Mouse (Mus musculus) brain, embryonic 14.5 days (tissue): ENCODE data around the gene Rarres2. TPM values are rescaled to one million over a fixed set of nuclear protein-coding genes. Genes with fewer than 3 reads are reported as not detected.
"Not testable (repeated sequence)": the region's sequence is repeated elsewhere in the genome, so short reads cannot be mapped to it uniquely, and the experiment has no call there.

Source experiments
- DNase-seq: peaks from one replicate; pipeline ENCODE4 v3.0.0-alpha.2; 2011; ENCODE audit warnings: low read depth
- CTCF ChIP-seq: fragments of 200-500 bp; IDR thresholded peaks from 2 replicates; pipeline ENCODE4 v1.5.1; 2012; ENCODE audit warnings: inconsistent platforms, mild to moderate bottlenecking, moderate library complexity, borderline replicate concordance; ENCODE audit not compliant: insufficient read depth, insufficient read length; ENCODE audit errors: extremely low read depth
- POLR2A ChIP-seq: fragments of 200-500 bp; IDR thresholded peaks from 2 replicates; pipeline ENCODE4 v1.6.1; 2012; ENCODE audit warnings: mild to moderate bottlenecking, inconsistent platforms, borderline replicate concordance; ENCODE audit not compliant: poor library complexity, insufficient read depth, insufficient read length, severe bottlenecking; ENCODE audit errors: extremely low read depth
- polyA plus RNA-seq: library from polyadenylated mRNA; depleted of rRNA; stranded (reverse); fragments of >200 nt; gene quantifications from 2 replicates; pipeline ENCODE4 v1.2.3, GENCODE M21; 2012; rRNA removed

Rarres2 gene
- polyA plus RNA-seq, 1 experiment, result 3.1 TPM

- no peak for DNase-seq
- TF ChIP-seq POLR2A, result no peak
- TF ChIP-seq CTCF, result no peak
Observed at GRCm38 (mm10) chr6:48534913-48535312, 37.7 kb downstream of the Rarres2 start.

- DNase-seq, result no peak
- no peak for TF ChIP-seq CTCF
- TF ChIP-seq POLR2A, result no peak
Observed at GRCm38 (mm10) chr6:48533475-48533874, 39.1 kb downstream of the Rarres2 start.

GRCm38 (mm10) chr6:48530862-48531261 is 41.7 kb downstream of the Rarres2 start:
- DNase-seq, result no peak
- TF ChIP-seq POLR2A, result no peak
- no peak for TF ChIP-seq CTCF

- no peak for DNase-seq
- TF ChIP-seq POLR2A, result no peak
- no peak for TF ChIP-seq CTCF
Observed at GRCm38 (mm10) chr6:48529871-48530440, 42.6 kb downstream of the Rarres2 start.

- DNase-seq, result no peak
- no peak for TF ChIP-seq POLR2A
- TF ChIP-seq CTCF, result peak; percentile 17; the same call in 1 of the 2 replicates
Observed at GRCm38 (mm10) chr6:48529261-48529660, 43.3 kb downstream of the Rarres2 start.

- no peak for DNase-seq
- no peak for TF ChIP-seq CTCF
- TF ChIP-seq POLR2A, result no peak
Observed at GRCm38 (mm10) chr6:48527901-48528300, 44.7 kb downstream of the Rarres2 start.

- not testable (repeated sequence) for DNase-seq
Observed at GRCm38 (mm10) chr6:48524882-48525281, 47.7 kb downstream of the Rarres2 start.

Other genes with a start within 250 kb of the Rarres2 start
- 48.0 and 52.3 TPM in 2 replicates for gene Krba1, start 177.2 kb downstream of the Rarres2 start, polyA plus RNA-seq
- 33.5 and 37.0 TPM in 2 replicates for gene Zfp467, start 127.0 kb downstream of the Rarres2 start, polyA plus RNA-seq
- 1.3 and 1.7 TPM in 2 replicates for gene Sspo, start 124.6 kb downstream of the Rarres2 start, polyA plus RNA-seq
- gene Atp6v0e2, start 35.2 kb downstream of the Rarres2 start, polyA plus RNA-seq, result 220 and 228 TPM in 2 replicates
- 31.3 and 35.6 TPM in 2 replicates for gene Lrrc61, start 18.0 kb downstream of the Rarres2 start, polyA plus RNA-seq
- not detected in 2 replicates for gene Gm45021, start 16.8 kb upstream of the Rarres2 start, polyA plus RNA-seq
- 60.0 and 69.2 TPM in 2 replicates for gene Repin1, start 21.1 kb upstream of the Rarres2 start, polyA plus RNA-seq
- not detected in 2 replicates for gene Gm44965, start 21.2 kb upstream of the Rarres2 start, polyA plus RNA-seq
- 14.6 and 15.0 TPM in 2 replicates for gene Zfp775, start 29.3 kb upstream of the Rarres2 start, polyA plus RNA-seq
- 11.0 and 14.0 TPM in 2 replicates for gene AI854703, start 54.0 kb upstream of the Rarres2 start, polyA plus RNA-seq
- 0.81 and 1.6 TPM in 2 replicates for gene Gimap8, start 74.4 kb upstream of the Rarres2 start, polyA plus RNA-seq
- 1.6 and 1.7 TPM in 2 replicates for gene Gimap9, start 103.3 kb upstream of the Rarres2 start, polyA plus RNA-seq
- 1.2 and 1.6 TPM in 2 replicates for gene Gimap4, start 111.8 kb upstream of the Rarres2 start, polyA plus RNA-seq
- 3.5 and 5.2 TPM in 2 replicates for gene Gimap6, start 135.4 kb upstream of the Rarres2 start, polyA plus RNA-seq
- gene Gm28053, start 145.8 kb upstream of the Rarres2 start, polyA plus RNA-seq, result 0.40 TPM in 1 of 2 replicates, not detected in the other
- not detected in 2 replicates for gene Gimap7, start 145.8 kb upstream of the Rarres2 start, polyA plus RNA-seq
- 1.0 and 2.2 TPM in 2 replicates for gene Gimap1, start 166.3 kb upstream of the Rarres2 start, polyA plus RNA-seq
- gene Gimap5, start 173.4 kb upstream of the Rarres2 start, polyA plus RNA-seq, result 0.87 and 1.2 TPM in 2 replicates
- not detected in 2 replicates for gene Gimap3, start 198.1 kb upstream of the Rarres2 start, polyA plus RNA-seq